Comparison of ENCODE assay signal across 12 mouse cellular contexts in genomic region chr15:93690011-93690410, GRCm38 (mm10).
A peak's percentile ranks its signal among the peaks of the same experiment; 100 is the strongest.
DNase-seq lines count a peak whose midpoint lies in the region; TF ChIP-seq lines count a peak whose summit lies in the region.
"Had no signal": no experiment of that assay in that cellular context is flagged by ENCODE, and none has a peak within 500 bp of the region (broad histone marks: within the 10 kb centered on the region; RNA-seq: fewer than 3 reads in every experiment).

No protein-coding gene starts in this region.

- no peak for TF ChIP-seq POLR2A in cerebellum, adult 2 months (IDR thresholded peaks at IDR 0.05; ENCODE audit: borderline replicate concordance, insufficient read depth, low read length)

- H3K4me1 ChIP-seq in cerebellum, adult 2 months (ENCODE audit: control insufficient read depth, insufficient read depth, low read length): no peaks in the 10 kb centered on the region

- H3K27ac ChIP-seq in cerebellum, adult 2 months (ENCODE audit: insufficient read depth, low read length): no peak overlapping the region
- H3K27ac ChIP-seq: liver, embryonic 14.5 days had no signal

- TF ChIP-seq CTCF in cerebellum, adult 2 months (IDR thresholded peaks at IDR 0.05; ENCODE audit: borderline replicate concordance, insufficient read depth, low read depth, low read length): no peak

- no peaks in the 10 kb centered on the region for H3K27me3 ChIP-seq in cerebellum, adult 2 months (ENCODE audit: control insufficient read depth, insufficient read depth, low read length)

- peak; percentile 15 to 21 for DNase-seq in heart, adult 18-20 months
- no peak for DNase-seq in heart, postnatal 36 days
- DNase-seq in brain, adult 2 months (ENCODE audit: low read depth, low spot score): peak; percentile 93
- peak; percentile 18 to 61 for DNase-seq in layer of hippocampus, adult 18-20 months (ENCODE audit: low spot score in 2 of 2)
- DNase-seq in left cerebral cortex, postnatal 25 days (ENCODE audit: low spot score in 2 of 2): peak; percentile 66 to 91
- DNase-seq in cerebellum, adult 2 months: no peak
- no peak for DNase-seq in cerebellum, postnatal 10 days
- no peak for DNase-seq in embryo, embryonic 10 days (ENCODE audit: low spot score)
- DNase-seq: B cell, adult 2 months; gastrocnemius, postnatal 36 days; midbrain, embryonic 14.5 days had no signal

- H3K4me3 ChIP-seq in cerebellum, adult 2 months (replicated peaks; ENCODE audit: insufficient read depth, low read depth, low read length): no peak overlapping the region

- intact Hi-C loops in heart, postnatal 36 days (cut with DNase I): loop anchor here (10.0 kb wide), 1 partner anchor 165 kb away; no protein-coding TSS in a partner anchor
- intact Hi-C loops in left cerebral cortex, postnatal 25 days (cut with DNase I): loop anchor here (2.0 to 10.0 kb wide), 4 partner anchors 79 to 525 kb away; no protein-coding TSS in a partner anchor

- 87% methylated on average over 10 of the region's 10 CpGs for WGBS in cerebellum, adult 2 months

Comparison
In these comparisons a context has a peak if more than half of its experiments do, and no peak if none do; other contexts are left out.
1. DNase-seq: peak in heart, adult 18-20 months (2 of 2), brain, adult 2 months (single experiment), layer of hippocampus, adult 18-20 months (2 of 2) and left cerebral cortex, postnatal 25 days (2 of 2); none in heart, postnatal 36 days (0 of 2), cerebellum, adult 2 months (0 of 2), cerebellum, postnatal 10 days (0 of 2) and embryo, embryonic 10 days (single experiment).